In genomic region chr3:146206635-146207034, GRCm38 (mm10) we compare ENCODE assay signal across 17 mouse cellular contexts. TPM values are rescaled to one million over a fixed set of nuclear protein-coding genes. Genes with fewer than 3 reads are reported as not detected.
"Had no signal": no experiment of that assay in that cellular context is flagged by ENCODE, and none has a peak within 500 bp of the region (broad histone marks: within the 10 kb centered on the region; RNA-seq: fewer than 3 reads in every experiment).

No protein-coding gene starts in this region.

- H3K9ac ChIP-seq: lung, embryonic 14.5 days; midbrain, embryonic 13.5 days; midbrain, embryonic 15.5 days; neural tube, embryonic 12.5 days had no signal

- H3K36me3 ChIP-seq: midbrain, embryonic 13.5 days; midbrain, embryonic 15.5 days; neural tube, embryonic 12.5 days had no signal

- ATAC-seq: midbrain, embryonic 13.5 days; midbrain, embryonic 15.5 days had no signal

- DNase-seq: lung, adult 18-20 months; lung, embryonic 14.5 days; lung, postnatal 10 days; lung, postnatal 4 days; right cerebral cortex, postnatal 14 days; thymus, adult 2 months; thymus, postnatal 25 days; thymus, postnatal 4 days had no signal

- H3K27me3 ChIP-seq: midbrain, embryonic 13.5 days; midbrain, embryonic 15.5 days; neural tube, embryonic 12.5 days had no signal

- H3K27ac ChIP-seq: midbrain, embryonic 13.5 days; midbrain, embryonic 15.5 days; neural tube, embryonic 12.5 days had no signal

- H3K4me2 ChIP-seq: lung, embryonic 14.5 days; midbrain, embryonic 11.5 days; midbrain, embryonic 13.5 days; midbrain, embryonic 15.5 days; neural tube, embryonic 12.5 days had no signal

- H3K4me3 ChIP-seq: midbrain, embryonic 13.5 days; midbrain, embryonic 15.5 days; neural tube, embryonic 12.5 days had no signal

- H3K9me3 ChIP-seq: midbrain, embryonic 13.5 days; midbrain, embryonic 15.5 days; neural tube, embryonic 12.5 days had no signal

- H3K4me1 ChIP-seq: midbrain, embryonic 13.5 days; midbrain, embryonic 15.5 days; neural tube, embryonic 12.5 days had no signal

RNA-seq across cellular contexts. Expression of gene Lpar3, which starts 14.1 kb away (rescaled TPM):
- total RNA-seq: megakaryocyte, adult 5-6 weeks; megakaryocyte-erythroid progenitor cell, adult 5-6 weeks; monocyte, adult 5-6 weeks; neutrophil, adult 5-6 weeks had no signal

RNA-seq across cellular contexts. Expression of gene Mcoln2, which starts 57.0 kb away (rescaled TPM):
- polyA plus RNA-seq: neural tube, embryonic 14.5 days had no signal
